Mouse (Mus musculus) heart, embryonic 12.5 days (tissue): Measurements from ENCODE around the gene Ppcdc. TPM values are rescaled to one million over a fixed set of nuclear protein-coding genes. Genes with fewer than 3 reads are reported as not detected.

Source experiments
- ATAC-seq: fragments of 200-750 bp; cut with Nextera tagmentation; 2 replicates; pipeline ENCODE4 v1.8.0; 2017; ENCODE audit warnings: moderate TSS enrichment, moderate library complexity; ENCODE audit not compliant: insufficient number of reproducible peaks, low FRiP score
- H3K27ac ChIP-seq: fragments of 300-500 bp; sonication (generic); 2 replicates; pipeline ENCODE4 v1.5.1; 2016; ENCODE audit warnings: mild to moderate bottlenecking, moderate library complexity; ENCODE audit not compliant: poor library complexity, severe bottlenecking
- H3K27me3 ChIP-seq: fragments of 300-500 bp; sonication (generic); replicated peaks from 2 replicates; pipeline ENCODE4 v1.6.1; 2016; ENCODE audit warnings: mild to moderate bottlenecking, moderate library complexity
- H3K36me3 ChIP-seq: fragments of 300-500 bp; sonication (generic); 2 replicates; pipeline ENCODE4 v1.6.1; 2016; ENCODE audit warnings: mild to moderate bottlenecking, moderate library complexity
- H3K4me1 ChIP-seq: fragments of 300-500 bp; sonication (generic); replicated peaks from 2 replicates; pipeline ENCODE4 v1.6.1; 2016; ENCODE audit warnings: mild to moderate bottlenecking
- H3K4me2 ChIP-seq: fragments of 300-500 bp; sonication (generic); 2 replicates; pipeline ENCODE4 v1.6.1; 2016; ENCODE audit warnings: mild to moderate bottlenecking, moderate library complexity
- H3K4me3 ChIP-seq: fragments of 300-500 bp; sonication (generic); 2 replicates; pipeline ENCODE4 v1.5.1; 2016; ENCODE audit warnings: mild to moderate bottlenecking
- H3K9ac ChIP-seq: fragments of 300-500 bp; sonication (generic); 2 replicates; pipeline ENCODE4 v1.6.1; 2016; ENCODE audit warnings: mild to moderate bottlenecking, moderate library complexity
- H3K9me3 ChIP-seq: fragments of 300-500 bp; sonication (generic); replicated peaks from 2 replicates; pipeline ENCODE4 v1.6.1; 2016; ENCODE audit warnings: mild to moderate bottlenecking, moderate library complexity
- WGBS: fragments of 180-500 bp; shearing (Covaris S2); methylation state at CpG from one replicate; pipeline ENCODE4 v1.1.7; 2016; 5-methylcytosine and 5-hydroxymethylcytosine counted together
- polyA plus RNA-seq: library from polyadenylated mRNA; unstranded; fragments of >200 nt; fragmentation: Nextera tagmentation; extraction: Ambion mirVana; gene quantifications from 2 replicates; pipeline ENCODE4 v1.2.1, GENCODE M21; 2016

Gene Ppcdc
- 19.4 and 20.2 TPM in 2 replicates for polyA plus RNA-seq

DNA sequence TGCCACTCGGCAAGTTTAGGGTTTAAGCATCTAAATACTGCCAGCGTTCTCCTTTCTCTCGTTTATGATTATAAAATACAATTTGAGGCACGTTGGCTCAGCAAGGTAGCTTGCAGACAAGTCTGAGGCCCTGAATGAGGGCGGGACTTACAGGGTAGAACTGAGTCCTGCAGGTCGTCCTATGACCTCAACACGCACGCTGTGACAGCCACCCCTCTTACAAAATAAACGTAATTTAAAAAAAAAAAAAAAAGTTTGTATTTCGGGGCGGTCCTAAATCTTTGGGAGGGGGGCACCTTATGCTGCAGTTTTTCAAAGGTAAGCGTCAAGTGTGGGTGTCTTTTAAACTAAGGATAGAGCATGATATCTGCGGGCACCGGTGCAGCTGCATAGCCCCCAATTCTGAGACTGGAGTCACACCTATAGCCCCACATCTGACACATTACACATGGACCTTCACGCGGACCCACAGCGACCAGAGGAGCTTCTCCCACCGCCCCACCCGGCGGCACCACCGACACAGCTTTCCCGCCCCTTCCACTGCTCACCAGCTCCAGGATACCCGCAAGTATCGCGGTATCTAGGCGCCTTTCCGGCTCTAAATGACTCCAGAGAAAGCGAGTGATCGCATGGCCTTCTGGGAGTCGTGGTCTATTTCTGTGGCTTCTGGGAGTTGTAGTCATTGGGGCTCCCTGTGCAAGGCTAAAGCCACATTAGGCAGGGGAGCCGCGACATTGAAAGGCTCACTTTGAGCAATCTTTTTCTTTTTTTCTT, at the start of gene Ppcdc:
TSS of gene Ppcdc (minus strand) at position 603 of the 774 bp plus-strand sequence.
- Histone ChIP-seq H3K9ac (peak within 1 kb of the TSS; percentile 77), H3K27ac (peak within 1 kb of the TSS; percentile 73), H3K27me3 (no peaks in the 10 kb centered on the region), H3K36me3 (peaks cover 4% of the 10 kb centered on the region; the same call in 1 of the 2 replicates), H3K4me1 (peaks cover 23% of the 10 kb centered on the region), H3K4me2 (peak within 1 kb of the TSS; percentile 77), H3K4me3 (peak within 1 kb of the TSS; percentile 60), H3K9me3 (no peaks in the 10 kb centered on the region)
- ATAC-seq = peak; percentile 91
- WGBS = 3% methylated on average over 32 of the region's 32 CpGs

DNA sequence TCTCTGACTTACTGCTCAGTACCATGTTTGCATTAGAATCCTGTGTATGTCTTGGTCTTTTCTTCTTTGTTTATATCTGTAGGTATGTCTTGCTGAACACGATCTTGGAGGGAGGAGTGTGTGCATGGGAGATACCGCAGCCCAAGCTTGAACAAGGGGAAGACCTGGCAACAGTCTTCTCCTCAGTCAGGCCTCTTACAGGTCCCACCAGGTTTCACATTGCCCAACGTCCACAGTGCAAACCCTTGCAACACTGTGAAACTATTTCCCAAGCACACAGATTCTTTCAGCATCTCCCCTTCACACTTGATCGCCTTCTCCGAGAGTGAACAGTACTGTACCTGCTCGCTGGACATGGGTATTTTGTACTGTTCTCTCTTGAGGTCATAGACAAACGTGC, 47.9 kb upstream of the Ppcdc start:
- Histone ChIP-seq H3K9ac (no peak overlapping the region), H3K9me3 (peaks cover 6% of the 10 kb centered on the region; the same call in 1 of the 2 replicates), H3K27me3 (no peaks in the 10 kb centered on the region; the same call in 1 of the 2 replicates), H3K4me1 (peaks cover 4% of the 10 kb centered on the region; the same call in 1 of the 2 replicates), H3K4me2 (no peak overlapping the region), H3K36me3 (no peaks in the 10 kb centered on the region), H3K4me3 (no peak overlapping the region), H3K27ac (no peak overlapping the region)
- ATAC-seq = no peak
- 67% methylated on average over 7 of the region's 7 CpGs for WGBS

DNA sequence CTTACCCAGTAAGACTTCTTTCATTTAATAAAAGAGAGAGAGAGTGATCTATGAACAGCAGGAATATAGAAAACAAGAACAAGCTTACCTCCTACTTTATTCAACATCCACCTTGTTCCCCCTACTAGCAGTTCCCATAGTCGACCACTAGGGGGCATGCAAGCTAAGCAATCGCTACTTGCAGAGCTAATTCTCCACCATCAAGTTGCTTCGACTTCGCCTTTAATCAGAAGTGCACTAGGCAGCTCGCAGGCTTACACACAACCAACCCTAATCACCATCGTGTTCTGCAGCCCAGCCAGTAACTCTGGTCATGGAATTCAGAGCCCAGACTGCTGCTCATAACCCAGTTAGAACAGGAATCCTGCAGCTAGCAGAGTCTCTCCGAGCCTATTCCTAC, 45.9 kb upstream of the Ppcdc start:
- Histone ChIP-seq H3K9me3 (peaks cover 3% of the 10 kb centered on the region; the same call in 1 of the 2 replicates), H3K27me3 (no peaks in the 10 kb centered on the region; the same call in 1 of the 2 replicates), H3K4me1 (peaks cover 4% of the 10 kb centered on the region; the same call in 1 of the 2 replicates), H3K4me3 (no peak overlapping the region), H3K9ac (no peak overlapping the region), H3K4me2 (peak overlapping the region; percentile 20; the same call in 1 of the 2 replicates), H3K36me3 (no peaks in the 10 kb centered on the region), H3K27ac (no peak overlapping the region)
- 17% methylated on average over 7 of the region's 7 CpGs for WGBS
- peak; percentile 33; the same call in 1 of the 2 replicates for ATAC-seq

DNA sequence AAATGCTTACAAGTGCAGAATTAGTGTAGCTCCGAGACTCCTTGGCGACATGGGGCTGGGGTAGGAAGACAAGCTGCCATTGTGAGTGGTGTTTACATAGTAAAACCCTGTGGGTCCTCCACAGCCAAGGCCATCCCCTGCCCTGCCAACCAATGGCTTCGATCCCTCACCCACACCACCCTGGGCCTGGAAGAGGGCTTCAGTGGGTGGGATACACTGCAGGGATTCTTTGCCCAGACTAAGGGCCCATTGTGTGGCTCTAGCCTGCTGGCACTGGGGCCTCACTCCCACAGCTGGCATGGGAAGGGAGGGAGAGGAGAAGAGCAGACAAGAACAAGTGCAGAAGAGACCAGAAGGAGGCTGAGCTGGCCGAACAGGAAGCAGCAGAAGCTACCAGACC, 29.0 kb upstream of the Ppcdc start:
- Histone ChIP-seq H3K27me3 (no peaks in the 10 kb centered on the region), H3K36me3 (no peaks in the 10 kb centered on the region), H3K4me3 (no peak overlapping the region), H3K4me2 (no peak overlapping the region), H3K9ac (no peak overlapping the region), H3K9me3 (0 out of 2 replicates have a peak, but pooled peaks cover 3% of the 10 kb centered on the region), H3K4me1 (peaks cover 15% of the 10 kb centered on the region), H3K27ac (no peak overlapping the region)
- ATAC-seq = no peak
- 65% methylated on average over 4 of the region's 4 CpGs for WGBS

DNA sequence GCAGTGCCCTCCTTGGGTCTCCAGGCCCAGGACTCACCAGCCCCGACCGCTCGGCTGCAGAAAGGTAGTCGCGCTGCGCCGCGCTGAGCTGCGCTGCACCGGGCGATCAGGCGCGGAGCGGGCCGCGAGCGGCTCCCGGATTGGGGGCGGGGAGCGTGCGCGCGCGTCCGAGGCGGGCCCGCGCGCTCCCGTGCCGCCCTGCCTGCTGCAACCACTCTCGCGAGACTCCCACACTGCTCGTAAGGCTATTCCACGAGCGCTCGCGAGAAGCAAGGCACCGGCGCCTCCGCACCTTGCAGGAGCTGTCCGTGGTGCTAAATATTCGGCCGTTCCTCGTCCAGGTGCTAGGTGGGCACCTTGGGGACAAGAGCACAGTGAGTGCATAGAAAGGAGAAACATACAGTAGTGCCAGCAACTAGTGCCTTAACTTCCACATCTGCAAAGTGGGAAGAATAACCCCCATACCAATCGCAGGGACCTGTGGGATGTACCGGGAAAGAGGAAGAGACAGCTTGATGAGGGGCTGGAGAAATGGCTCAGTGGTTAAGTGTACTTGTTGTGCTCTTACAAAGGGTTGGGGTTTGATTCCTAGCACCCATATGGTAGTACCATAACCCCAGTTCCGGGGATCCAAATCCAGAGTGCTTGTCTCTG, 28.1 kb upstream of the Ppcdc start, which contains the start of gene Scamp5:
TSS of gene Scamp5 (minus strand) at position 165 of the 654 bp plus-strand sequence.
- peak within 1 kb of the TSS; percentile 91 for H3K4me2 ChIP-seq
- H3K36me3 ChIP-seq = no peaks in the 10 kb centered on the region
- peak within 1 kb of the TSS; percentile 81 for H3K9ac ChIP-seq
- peak; percentile 80 for ATAC-seq
- H3K27me3 ChIP-seq = no peaks in the 10 kb centered on the region
- H3K4me3 ChIP-seq = peak within 1 kb of the TSS; percentile 68
- H3K9me3 ChIP-seq = 0 out of 2 replicates have a peak, but pooled peaks cover 3% of the 10 kb centered on the region
- WGBS = 1% methylated on average over 48 of the region's 48 CpGs
- peaks cover 15% of the 10 kb centered on the region for H3K4me1 ChIP-seq
- H3K27ac ChIP-seq = no peak within 1 kb of the TSS

DNA sequence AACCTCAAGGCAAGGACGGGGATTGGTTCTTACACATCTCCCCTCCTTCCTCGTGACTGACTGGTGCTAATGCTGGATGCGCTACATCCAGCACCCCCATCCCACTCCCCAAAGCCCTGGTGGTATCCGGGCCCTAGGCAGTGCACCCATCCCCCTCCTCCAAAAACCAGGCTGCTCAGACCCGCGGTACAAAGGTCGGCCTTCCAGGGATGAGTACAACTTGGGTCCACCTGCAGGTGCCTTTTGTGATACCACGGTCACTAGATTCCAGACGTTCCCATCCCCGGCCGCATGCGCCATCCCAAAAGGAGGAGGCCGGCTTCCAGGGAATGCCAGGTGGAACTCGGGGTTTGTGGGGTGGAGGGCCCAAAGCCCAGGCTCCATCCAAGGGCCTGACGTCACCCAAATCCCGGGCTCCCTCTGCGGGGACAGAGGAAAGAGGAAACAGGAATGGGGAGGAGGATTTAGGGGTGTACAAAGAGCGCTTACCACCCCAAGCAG, 27.4 kb upstream of the Ppcdc start:
- ATAC-seq = peak; percentile 33
- no peak overlapping the region for H3K27ac ChIP-seq
- peak overlapping the region; percentile 81 for H3K9ac ChIP-seq
- no peaks in the 10 kb centered on the region for H3K9me3 ChIP-seq
- H3K4me1 ChIP-seq = peaks cover 15% of the 10 kb centered on the region
- H3K4me2 ChIP-seq = peak overlapping the region; percentile 91
- H3K4me3 ChIP-seq = peak overlapping the region; percentile 68
- under 1% methylated on average over 18 of the region's 18 CpGs for WGBS
- no peaks in the 10 kb centered on the region for H3K27me3 ChIP-seq
- H3K36me3 ChIP-seq = no peaks in the 10 kb centered on the region

DNA sequence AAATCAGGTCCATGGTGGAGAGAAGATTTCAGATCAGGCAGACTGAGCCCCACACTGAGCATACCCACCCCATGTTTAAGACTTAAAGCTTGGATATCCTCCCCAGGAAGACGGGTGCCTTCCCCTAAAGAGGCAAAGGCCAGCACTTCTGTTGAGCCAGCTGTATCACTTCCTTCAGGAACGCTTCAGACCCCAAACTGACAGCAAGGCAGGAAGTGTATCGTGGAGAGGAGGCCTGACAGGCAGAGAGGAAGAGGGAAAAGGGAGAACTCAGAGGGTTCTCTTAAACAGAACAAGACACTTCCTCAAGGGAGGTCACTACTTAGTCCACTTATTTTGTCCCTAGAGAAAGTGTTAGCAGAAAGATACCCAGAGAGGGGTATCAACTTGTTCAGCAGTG, 26.2 kb upstream of the Ppcdc start:
- no peaks in the 10 kb centered on the region for H3K36me3 ChIP-seq
- no peaks in the 10 kb centered on the region for H3K9me3 ChIP-seq
- H3K9ac ChIP-seq = no peak overlapping the region
- H3K27me3 ChIP-seq = no peaks in the 10 kb centered on the region
- no peak overlapping the region for H3K27ac ChIP-seq
- ATAC-seq = no peak
- H3K4me1 ChIP-seq = peaks cover 15% of the 10 kb centered on the region
- 0 out of 2 replicates have a peak overlapping the region, but pooled peaks have one; percentile 91 for H3K4me2 ChIP-seq
- WGBS = 36% methylated on average over 3 of the region's 3 CpGs
- no peak overlapping the region for H3K4me3 ChIP-seq

DNA sequence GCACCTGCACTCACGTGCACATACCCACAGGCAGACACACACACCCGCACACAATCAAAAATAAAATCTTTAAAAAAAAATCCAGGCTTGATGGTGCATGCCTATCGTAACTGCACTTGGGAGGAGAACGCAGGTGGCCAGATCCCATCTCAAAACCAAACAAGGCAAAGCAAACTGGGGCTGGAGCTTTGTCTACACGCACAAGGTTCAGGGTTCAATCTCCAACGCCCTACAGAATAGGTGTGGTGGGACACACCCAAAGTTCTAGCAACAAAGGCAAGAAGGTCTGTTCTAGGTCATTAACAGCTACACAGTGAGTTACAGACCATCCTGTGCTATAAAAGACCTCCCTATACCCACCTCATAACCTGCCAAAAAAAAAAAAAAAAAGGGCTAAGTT, 22.9 kb upstream of the Ppcdc start:
- WGBS = 82% methylated on average over 6 of the region's 6 CpGs
- H3K27me3 ChIP-seq = no peaks in the 10 kb centered on the region
- H3K4me1 ChIP-seq = peaks cover 15% of the 10 kb centered on the region
- ATAC-seq = no peak
- H3K27ac ChIP-seq = no peak overlapping the region
- no peaks in the 10 kb centered on the region; the same call in 1 of the 2 replicates for H3K9me3 ChIP-seq
- no peak overlapping the region for H3K4me3 ChIP-seq
- peaks cover 2% of the 10 kb centered on the region; the same call in 1 of the 2 replicates for H3K36me3 ChIP-seq
- H3K4me2 ChIP-seq = no peak overlapping the region
- H3K9ac ChIP-seq = no peak overlapping the region

DNA sequence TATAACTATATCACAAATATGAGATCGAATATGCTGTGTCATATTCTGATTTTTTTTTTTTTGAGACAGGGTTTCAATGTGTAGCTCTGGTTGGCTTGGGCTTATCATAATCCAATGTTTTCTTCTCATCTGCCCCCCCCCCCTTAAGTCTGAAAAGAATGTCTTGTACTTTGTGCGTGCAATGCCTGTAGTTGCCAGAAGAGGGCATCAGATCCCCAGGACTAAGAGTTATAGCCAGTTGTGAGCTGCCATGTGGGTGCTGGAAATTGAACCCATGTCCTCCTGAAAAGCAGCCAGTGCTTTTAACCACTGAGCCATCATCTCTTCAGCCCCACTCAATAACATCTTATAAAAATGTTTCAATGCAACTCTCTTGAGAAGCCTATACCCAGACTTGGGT, 19.8 kb upstream of the Ppcdc start:
- Histone ChIP-seq H3K9ac (no peak overlapping the region), H3K27me3 (no peaks in the 10 kb centered on the region), H3K4me2 (no peak overlapping the region), H3K9me3 (no peaks in the 10 kb centered on the region; the same call in 1 of the 2 replicates), H3K4me3 (no peak overlapping the region), H3K4me1 (no peaks in the 10 kb centered on the region), H3K36me3 (peaks cover 2% of the 10 kb centered on the region; the same call in 1 of the 2 replicates), H3K27ac (no peak overlapping the region)
- WGBS = 96% methylated on average over 2 of the region's 2 CpGs
- no peak for ATAC-seq

DNA sequence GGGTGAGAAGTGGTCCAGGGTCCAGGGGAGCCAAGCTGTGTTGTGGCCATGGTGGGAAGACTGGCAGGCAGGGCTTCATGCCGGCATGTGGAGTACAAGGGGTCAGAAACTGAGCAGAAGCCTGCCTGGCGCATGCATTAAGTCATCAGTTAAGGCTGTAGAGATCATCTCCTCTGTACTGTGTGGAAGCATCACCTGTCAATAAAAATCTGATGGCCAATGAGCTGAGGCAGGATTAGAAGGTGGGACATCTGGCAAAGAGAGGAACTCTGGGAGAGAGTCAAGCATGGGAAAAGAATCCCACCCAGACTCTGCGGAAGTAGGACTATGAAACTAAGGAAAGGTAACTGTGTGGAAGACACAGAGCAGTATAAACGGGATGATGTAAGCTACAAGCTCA, 13.6 kb upstream of the Ppcdc start:
- 0 out of 2 replicates have a peak, but pooled peaks cover 11% of the 10 kb centered on the region for H3K36me3 ChIP-seq
- no peak for ATAC-seq
- H3K4me1 ChIP-seq = no peaks in the 10 kb centered on the region
- no peaks in the 10 kb centered on the region for H3K27me3 ChIP-seq
- WGBS = 84% methylated on average over 4 of the region's 4 CpGs
- H3K9ac ChIP-seq = no peak overlapping the region
- no peak overlapping the region for H3K4me2 ChIP-seq
- no peak overlapping the region for H3K4me3 ChIP-seq
- H3K9me3 ChIP-seq = no peaks in the 10 kb centered on the region
- no peak overlapping the region for H3K27ac ChIP-seq
